Mouse (Mus musculus) stomach, postnatal 0 days (tissue): ENCODE measurements around the gene Fcrla. TPM values are rescaled to one million over a fixed set of nuclear protein-coding genes. Genes with fewer than 3 reads are reported as not detected.

Experiments used
- ATAC-seq: fragments of 200-750 bp; cut with Nextera tagmentation; 2 replicates; pipeline ENCODE4 v1.8.0; 2017; ENCODE audit not compliant: low FRiP score, low TSS enrichment
- DNase-seq: peaks from one replicate; pipeline ENCODE4 v3.0.0-alpha.2; 2016; ENCODE audit warnings: low spot score
- H3K27ac ChIP-seq: fragments of 300-500 bp; sonication (generic); replicated peaks from 2 replicates; pipeline ENCODE4 v1.5.1; 2014; ENCODE audit warnings: mild to moderate bottlenecking, control low read depth
- H3K27me3 ChIP-seq: fragments of 300-500 bp; sonication (generic); 2 replicates; pipeline ENCODE4 v1.6.1; 2014; ENCODE audit warnings: low read length; ENCODE audit not compliant: control insufficient read depth, insufficient read depth
- H3K36me3 ChIP-seq: fragments of 300-500 bp; sonication (generic); 2 replicates; pipeline ENCODE4 v1.6.1; 2014; ENCODE audit warnings: low read length, mixed read lengths; ENCODE audit not compliant: control insufficient read depth, insufficient read depth
- H3K4me1 ChIP-seq: fragments of 300-500 bp; sonication (generic); replicated peaks from 2 replicates; pipeline ENCODE4 v1.6.1; 2014; ENCODE audit warnings: antibody characterized with exemption; ENCODE audit not compliant: control insufficient read depth, insufficient read depth
- H3K4me2 ChIP-seq: fragments of 300-500 bp; sonication (generic); replicated peaks from 2 replicates; pipeline ENCODE4 v1.6.1; 2014; ENCODE audit warnings: low read depth, mild to moderate bottlenecking, control low read depth, moderate library complexity
- H3K4me3 ChIP-seq: fragments of 300-500 bp; sonication (generic); 2 replicates; pipeline ENCODE4 v1.5.1; 2014; ENCODE audit warnings: low read depth, low read length, control low read depth
- H3K9ac ChIP-seq: fragments of 300-500 bp; sonication (generic); 2 replicates; pipeline ENCODE4 v1.6.1; 2014; ENCODE audit warnings: mild to moderate bottlenecking, low read length, control low read depth, mixed read lengths
- H3K9me3 ChIP-seq: fragments of 300-500 bp; sonication (generic); 2 replicates; pipeline ENCODE4 v1.6.1; 2016; ENCODE audit warnings: low read length; ENCODE audit not compliant: control insufficient read depth
- CTCF ChIP-seq: IDR thresholded peaks from 2 replicates; pipeline ENCODE4 v1.5.1; 2016; ENCODE audit warnings: antibody characterized with exemption, low read depth, mild to moderate bottlenecking, moderate library complexity
- EP300 ChIP-seq: optimal IDR thresholded peaks from 2 replicates; pipeline ENCODE3; 2016; ENCODE audit warnings: antibody characterized with exemption
- WGBS: fragments of 180-500 bp; shearing (Covaris S2); extraction: QIAGEN DNeasy Blood & Tissue Kit; methylation state at CpG from one replicate; pipeline ENCODE4 v1.1.7; 2014; 5-methylcytosine and 5-hydroxymethylcytosine counted together
- polyA plus RNA-seq: library from polyadenylated mRNA; unstranded; fragments of >200 nt; fragmentation: Nextera tagmentation; extraction: Ambion mirVana; gene quantifications from 2 replicates; pipeline ENCODE4 v1.2.1, GENCODE M21; 2015

The Fcrla gene
- polyA plus RNA-seq, 1 experiment from 2014 or later = 0.38 TPM

DNA sequence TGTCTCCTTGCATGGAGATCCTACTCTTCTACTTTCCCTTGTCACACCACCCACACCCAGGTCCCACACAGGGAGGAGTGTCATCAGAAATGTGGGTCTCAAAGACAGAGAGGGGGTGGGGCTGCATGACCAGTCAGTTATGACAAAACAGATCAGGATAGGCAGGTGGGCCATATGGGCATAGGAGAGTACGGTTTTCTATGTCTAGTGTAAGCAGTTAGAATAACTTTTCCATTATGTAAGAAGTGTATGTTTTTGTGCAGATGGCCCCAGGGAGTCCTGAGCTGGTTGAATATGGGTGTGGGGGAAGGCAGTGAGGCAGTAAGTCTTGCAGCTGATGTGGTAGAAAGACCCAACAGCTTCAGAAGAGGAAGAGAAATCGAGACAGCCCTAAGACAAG is 1.1 kb upstream of the Fcrla start:
- ATAC-seq (no peak), DNase-seq (no peak)
- WGBS = 51% methylated on average over 2 of the region's 2 CpGs
- Histone ChIP-seq H3K4me2 (no peak overlapping the region), H3K36me3 (no peaks in the 10 kb centered on the region), H3K4me1 (no peaks in the 10 kb centered on the region), H3K9ac (no peak overlapping the region), H3K9me3 (no peaks in the 10 kb centered on the region), H3K4me3 (no peak overlapping the region), H3K27me3 (no peaks in the 10 kb centered on the region), H3K27ac (no peak overlapping the region)
- TF ChIP-seq EP300 (no peak), CTCF (no peak)

DNA sequence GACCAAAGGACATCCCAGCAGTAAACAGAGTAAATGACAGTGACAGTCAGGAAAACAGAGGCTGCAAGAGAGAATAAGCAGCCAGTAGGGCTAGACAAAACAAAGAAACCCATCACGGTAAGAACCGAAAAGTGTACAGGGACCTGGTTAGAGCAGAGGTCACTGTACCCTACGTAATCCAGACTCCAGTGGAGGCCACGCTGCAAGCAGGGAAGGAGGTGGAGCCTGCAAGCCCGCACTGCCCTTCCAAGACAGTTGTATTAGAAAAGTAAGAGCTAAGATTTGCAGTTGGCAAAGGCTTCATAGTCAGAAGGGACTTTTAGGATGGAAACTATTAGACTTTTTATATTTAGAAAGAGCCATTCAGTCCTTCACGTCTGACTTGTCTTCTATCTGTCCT is 442 bp downstream of the Fcrla start:
- Histone ChIP-seq H3K9me3 (no peaks in the 10 kb centered on the region), H3K27me3 (no peaks in the 10 kb centered on the region), H3K27ac (no peak overlapping the region), H3K9ac (no peak overlapping the region), H3K36me3 (no peaks in the 10 kb centered on the region), H3K4me2 (no peak overlapping the region), H3K4me3 (no peak overlapping the region), H3K4me1 (no peaks in the 10 kb centered on the region)
- TF ChIP-seq CTCF = no peak
- no peak for TF ChIP-seq EP300
- no peak for ATAC-seq
- 43% methylated on average over 6 of the region's 6 CpGs for WGBS
- DNase-seq = no peak

DNA sequence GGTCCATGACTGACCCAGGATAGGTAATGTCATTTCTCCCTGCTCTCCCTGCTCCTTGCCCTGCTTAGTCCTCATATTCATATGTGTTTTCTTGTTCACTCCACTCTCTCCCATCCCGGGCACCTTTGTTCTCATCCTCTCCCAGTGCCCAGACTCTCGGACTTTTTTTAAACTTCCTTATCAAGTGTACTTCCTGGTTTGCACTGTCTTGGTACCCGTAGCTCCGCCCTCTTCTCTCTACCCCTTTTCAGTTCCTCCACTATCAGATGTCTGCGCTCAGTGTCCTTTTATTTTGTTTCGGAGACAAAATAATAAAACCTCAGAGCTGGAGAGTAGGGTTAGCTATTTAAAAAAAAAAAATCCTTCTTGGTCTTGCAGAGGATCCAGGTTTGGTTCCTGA is 2.9 kb downstream of the Fcrla start:
- ATAC-seq (no peak; the same call in 1 of the 2 replicates), DNase-seq (no peak)
- Histone ChIP-seq H3K4me2 (no peak overlapping the region), H3K27ac (no peak overlapping the region), H3K4me3 (no peak overlapping the region), H3K36me3 (no peaks in the 10 kb centered on the region), H3K27me3 (no peaks in the 10 kb centered on the region), H3K9me3 (no peaks in the 10 kb centered on the region), H3K4me1 (no peaks in the 10 kb centered on the region), H3K9ac (no peak overlapping the region)
- 65% methylated on average over 6 of the region's 6 CpGs for WGBS
- TF ChIP-seq EP300 (no peak), CTCF (no peak)

DNA sequence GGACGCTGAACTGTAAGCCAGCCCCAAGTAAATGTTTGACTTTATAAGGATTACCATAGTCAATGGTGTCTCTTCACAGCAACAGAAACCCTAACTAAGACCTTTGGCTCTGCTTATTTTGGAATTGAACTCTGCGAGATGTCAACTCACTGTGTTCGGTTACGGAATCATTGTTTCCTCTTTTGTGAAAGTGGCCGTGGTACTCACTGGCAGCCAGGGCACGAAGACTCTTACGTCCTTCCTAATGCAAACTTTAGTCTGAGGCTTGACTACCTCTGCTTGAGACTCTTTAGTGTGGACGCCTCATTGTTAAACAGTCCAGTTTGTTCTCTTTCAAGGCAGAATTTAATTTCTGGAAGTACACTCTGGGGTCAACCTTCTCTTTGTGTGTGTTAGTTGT is 8.1 kb downstream of the Fcrla start:
- Histone ChIP-seq H3K9ac (no peak overlapping the region), H3K9me3 (no peaks in the 10 kb centered on the region), H3K36me3 (no peaks in the 10 kb centered on the region), H3K4me1 (no peaks in the 10 kb centered on the region), H3K27me3 (no peaks in the 10 kb centered on the region), H3K4me3 (no peak overlapping the region), H3K27ac (no peak overlapping the region), H3K4me2 (no peak overlapping the region)
- DNase-seq (no peak), ATAC-seq (no peak)
- WGBS = 87% methylated on average over 8 of the region's 8 CpGs
- TF ChIP-seq CTCF (no peak), EP300 (no peak)

DNA sequence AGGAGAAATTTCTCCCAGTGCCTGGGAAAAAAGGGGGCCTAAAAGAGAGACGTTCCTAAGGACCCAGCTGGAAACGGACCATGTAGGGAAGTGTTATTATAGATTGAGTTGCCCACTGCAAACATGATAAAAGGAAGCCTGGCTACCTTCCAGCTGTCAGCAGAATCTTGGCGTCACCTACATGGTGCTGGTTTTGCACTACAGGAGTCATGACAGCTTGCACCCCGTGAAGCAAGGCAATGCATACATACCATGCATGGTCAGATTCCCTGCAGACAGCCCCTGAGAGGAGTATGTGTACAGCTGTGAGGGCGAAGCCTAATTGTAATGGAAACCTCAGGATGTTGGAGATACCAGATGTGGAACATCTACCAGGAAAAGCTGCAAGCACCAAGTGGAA is 11.7 kb downstream of the Fcrla start:
- Histone ChIP-seq H3K4me2 (no peak overlapping the region), H3K4me3 (no peak overlapping the region), H3K4me1 (no peaks in the 10 kb centered on the region), H3K27ac (no peak overlapping the region), H3K27me3 (no peaks in the 10 kb centered on the region), H3K9ac (no peak overlapping the region), H3K36me3 (no peaks in the 10 kb centered on the region), H3K9me3 (no peaks in the 10 kb centered on the region)
- TF ChIP-seq EP300 (no peak), CTCF (no peak)
- WGBS = 53% methylated on average over 5 of the region's 5 CpGs
- no peak for DNase-seq
- no peak for ATAC-seq

DNA sequence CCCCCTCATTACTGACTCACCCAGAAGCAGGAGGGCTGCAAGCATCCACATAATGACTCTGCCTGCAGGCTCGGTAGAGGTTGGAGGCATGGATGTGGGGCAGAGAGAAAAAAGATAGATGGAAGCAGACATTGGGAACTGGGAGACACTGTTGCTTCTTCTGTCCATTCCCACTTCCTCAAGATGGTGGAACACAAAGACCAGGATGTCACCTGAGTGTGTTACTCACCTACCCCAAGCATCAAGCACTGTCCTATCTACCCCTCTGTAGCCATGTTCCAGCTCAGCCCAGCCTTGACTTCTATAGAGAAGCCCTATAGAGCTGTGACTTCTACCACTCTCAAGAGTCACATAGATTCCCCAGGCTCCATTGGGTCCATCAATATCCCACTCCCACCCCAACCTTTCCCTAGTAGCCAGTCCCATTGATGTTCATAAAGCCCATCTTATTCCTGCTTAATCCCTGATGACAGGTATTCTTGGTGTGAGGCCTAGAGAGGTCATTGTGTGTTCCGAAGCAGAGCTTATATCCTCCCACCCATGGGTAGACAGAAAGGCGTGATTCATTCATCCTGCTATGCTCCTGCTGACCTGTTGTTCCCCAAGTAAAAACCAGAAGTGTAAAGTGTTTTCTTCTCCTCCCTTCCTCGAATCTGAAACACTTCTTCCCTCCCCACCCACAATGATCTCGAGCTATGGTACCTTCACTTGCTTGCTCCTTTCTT is 14.3 kb downstream of the Fcrla start, which contains the start of gene Fcrlb:
Gene Fcrlb (minus strand): TSS at position 51 of the 725 bp plus-strand sequence.
- H3K9me3 ChIP-seq = no peaks in the 10 kb centered on the region
- no peak for TF ChIP-seq EP300
- no peak for TF ChIP-seq CTCF
- ATAC-seq = no peak
- WGBS = 61% methylated on average over 5 of the region's 5 CpGs
- H3K4me2 ChIP-seq = no peak within 1 kb of the TSS
- H3K36me3 ChIP-seq = no peaks in the 10 kb centered on the region
- DNase-seq = no peak
- H3K4me1 ChIP-seq = no peaks in the 10 kb centered on the region
- H3K9ac ChIP-seq = no peak within 1 kb of the TSS
- no peak within 1 kb of the TSS for H3K4me3 ChIP-seq
- no peak within 1 kb of the TSS for H3K27ac ChIP-seq
- 0 out of 2 replicates have a peak, but pooled peaks cover 3% of the 10 kb centered on the region for H3K27me3 ChIP-seq
